Mouse (Mus musculus): ENCODE measurements around the gene 4930432K21Rik.

The 4930432K21Rik gene

DNA sequence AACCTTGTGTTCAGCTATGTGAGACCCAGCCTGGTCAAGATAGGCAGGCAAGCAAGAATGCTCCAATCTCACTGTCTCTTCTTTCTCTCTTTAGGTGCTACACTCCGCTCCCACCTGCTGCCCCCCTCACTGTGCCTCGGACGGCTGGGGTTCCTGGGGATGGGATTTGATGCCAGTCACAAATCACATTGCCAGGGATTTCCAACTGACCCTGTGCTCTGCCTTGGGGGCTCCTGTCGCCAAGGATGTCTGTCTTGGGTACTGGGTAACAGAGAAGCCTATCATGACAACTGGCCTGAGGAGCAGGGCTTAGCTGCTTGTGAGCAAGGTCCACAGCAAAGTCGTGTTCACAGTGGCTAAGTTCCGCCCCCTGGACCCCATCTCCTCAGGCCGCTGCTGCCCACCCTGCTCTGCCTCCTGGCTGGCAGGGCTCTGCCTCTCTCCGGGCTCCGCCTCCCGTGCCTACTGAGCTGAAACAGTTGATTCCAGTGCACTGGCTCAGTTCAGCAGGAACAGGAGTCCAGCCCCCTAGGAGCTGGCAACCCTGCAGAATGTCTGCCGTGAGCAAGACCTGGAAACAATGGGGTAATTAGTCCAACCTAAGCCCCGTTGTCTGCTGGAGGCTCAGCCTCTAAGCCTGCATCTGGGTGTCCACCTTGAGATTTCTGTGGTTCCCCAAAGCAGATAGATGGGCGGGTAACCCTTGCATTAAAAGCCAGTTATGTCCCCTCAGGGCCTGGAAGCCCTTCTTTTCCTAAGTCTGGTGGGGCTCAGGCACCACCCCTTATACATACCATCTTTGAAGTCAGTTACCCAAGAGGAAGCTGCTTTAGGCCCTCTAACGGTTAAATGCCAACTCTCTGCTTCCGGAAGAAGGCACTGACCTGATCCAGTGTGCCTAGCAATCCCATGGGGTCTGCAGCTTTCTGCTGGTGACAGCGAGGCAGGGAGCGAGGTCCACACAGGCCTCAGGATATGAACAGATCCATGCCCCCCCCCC lies 60.9 kb downstream of the 4930432K21Rik start:
- DNase-seq (ENCODE audit: extremely low read depth, low read depth) = no peak

DNA sequence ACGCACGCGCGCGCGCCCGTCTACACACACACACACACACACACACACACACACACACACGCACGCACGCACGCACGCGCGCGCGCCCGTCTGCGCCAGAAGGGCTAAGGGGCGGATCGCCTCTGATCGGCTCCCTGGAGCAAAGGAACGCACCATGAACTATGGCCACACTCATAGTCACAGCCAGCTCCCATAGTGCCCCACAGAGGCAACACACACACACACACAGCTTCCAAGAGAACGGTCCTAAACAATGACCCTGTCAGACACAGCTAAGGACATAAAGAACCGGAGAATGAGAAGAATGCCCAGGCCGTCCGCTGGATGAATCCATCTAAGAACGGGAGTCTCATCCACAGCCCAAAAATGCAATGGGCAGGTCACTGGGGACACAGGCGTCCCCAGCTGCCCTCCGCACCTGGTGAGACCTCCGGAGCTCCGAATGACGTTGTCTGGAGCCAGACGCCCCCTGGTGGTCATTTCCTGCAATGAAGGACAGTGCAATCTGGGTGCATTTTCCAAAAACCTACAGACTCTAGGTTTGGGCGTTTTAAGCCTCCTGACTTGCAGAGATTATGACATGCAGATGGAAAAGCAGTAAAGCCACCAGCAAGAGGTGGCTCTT lies 62.5 kb downstream of the 4930432K21Rik start:
- DNase-seq (ENCODE audit: extremely low read depth, low read depth) = peak; percentile 21

DNA sequence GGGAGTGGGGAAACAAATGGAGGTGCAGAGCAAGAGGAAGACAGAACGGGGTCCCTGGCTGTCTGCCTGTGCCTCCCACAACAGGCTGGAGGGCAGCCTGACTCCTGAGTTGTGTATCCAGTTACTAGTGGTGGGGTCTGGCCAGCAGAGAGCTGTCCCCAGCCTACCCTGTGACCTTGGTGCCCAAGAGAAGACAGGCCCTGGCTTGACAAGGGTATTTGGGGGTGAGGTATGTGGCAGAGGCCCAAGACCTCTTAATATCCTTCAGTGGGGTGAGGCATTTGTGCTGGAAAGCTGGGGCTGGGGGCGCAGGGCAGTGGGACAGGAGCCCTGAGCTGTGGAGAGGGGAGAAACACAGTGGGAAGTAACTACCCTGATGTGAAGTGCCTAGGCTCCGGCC lies 63.4 kb downstream of the 4930432K21Rik start:
- DNase-seq (ENCODE audit: extremely low read depth, low read depth) = no peak

GRCm38 (mm10) chr8:84211881-84212563 lies 64.2 kb downstream of the 4930432K21Rik start:
- no peak for DNase-seq (ENCODE audit: extremely low read depth, low read depth)

GRCm38 (mm10) chr8:84213277-84213676 lies 65.5 kb downstream of the 4930432K21Rik start:
- no peak for DNase-seq (ENCODE audit: extremely low read depth, low read depth)

- no peak for DNase-seq (ENCODE audit: extremely low read depth, low read depth)
Measured at GRCm38 (mm10) chr8:84217206-84217605, 69.4 kb downstream of the 4930432K21Rik start.

DNA sequence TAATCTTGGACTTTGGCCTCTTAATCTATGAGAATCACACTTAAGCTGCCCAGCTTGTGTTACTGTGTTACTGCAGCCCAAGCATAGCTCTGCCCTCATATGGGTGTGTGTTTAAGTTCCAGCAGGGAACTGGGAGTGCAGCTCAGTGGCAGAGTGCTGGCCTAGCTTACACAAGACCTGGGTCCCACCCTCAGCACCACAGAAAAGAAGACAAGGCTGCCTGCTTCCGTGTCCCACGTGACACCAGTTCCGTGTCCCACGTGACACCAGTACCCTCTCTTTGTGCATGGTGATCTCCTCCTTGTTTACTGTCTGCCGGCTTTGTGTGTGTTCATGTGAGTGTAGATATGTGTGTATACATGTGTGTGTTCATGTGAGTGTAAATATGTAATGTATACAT lies 70.3 kb downstream of the 4930432K21Rik start:
- no peak for DNase-seq (ENCODE audit: extremely low read depth, low read depth)

DNA sequence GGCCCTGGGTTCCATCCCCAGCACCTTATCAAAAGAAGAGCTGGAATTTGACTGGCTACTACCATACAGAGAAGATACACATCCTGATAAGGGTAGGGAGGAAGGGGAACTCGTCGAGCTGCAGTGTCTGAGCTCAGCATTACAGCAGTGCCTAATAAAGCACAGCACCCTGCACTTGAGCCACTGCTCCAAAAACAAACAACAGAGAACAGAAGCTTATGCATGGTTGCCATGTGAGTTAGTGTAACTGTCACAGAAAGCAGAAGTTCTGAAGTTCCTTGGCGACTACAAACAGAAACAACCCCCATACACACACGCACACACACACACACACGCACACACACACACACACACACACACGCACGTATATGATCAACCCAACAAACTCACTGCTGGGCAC lies 72.3 kb downstream of the 4930432K21Rik start:
- peak; percentile 32 for DNase-seq (ENCODE audit: extremely low read depth, low read depth)
